Mouse (Mus musculus): Measurements from ENCODE around the gene Brd4. TPM values are rescaled to one million over a fixed set of nuclear protein-coding genes. Genes with fewer than 3 reads are reported as not detected.

Brd4 gene
- polyA plus RNA-seq, 2 experiments: 80.0 to 97.3 TPM

DNA sequence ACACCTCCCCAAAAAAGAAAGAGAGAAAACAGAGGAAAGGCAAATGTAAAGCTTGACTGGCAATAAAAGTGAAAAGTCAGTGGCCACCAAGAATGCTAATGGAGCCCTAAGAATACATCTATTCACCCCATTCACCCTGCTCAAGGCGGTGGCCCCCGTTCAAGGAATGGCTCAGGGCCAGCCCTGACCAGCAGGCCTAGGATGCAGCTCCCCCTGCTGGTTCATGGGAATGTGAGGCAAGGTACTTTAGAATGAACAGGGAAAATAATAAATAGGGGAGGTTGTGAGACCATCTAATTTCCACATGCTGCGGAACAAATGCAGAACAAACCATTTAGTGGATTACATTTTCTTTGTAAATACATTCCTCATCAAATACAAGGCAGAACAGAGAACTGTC lies 74.8 kb downstream of the Brd4 start:
- Histone ChIP-seq H3K27ac (replicated peaks; ENCODE audit: low read depth, low read length) (no peak overlapping the region), H3K4me2 (replicated peaks; ENCODE audit: low read depth, low read length, severe bottlenecking) (no peak overlapping the region), H3K27me3 (ENCODE audit: control insufficient read depth, insufficient read depth, low read length) (no peaks in the 10 kb centered on the region), H3K4me1 (ENCODE audit: control insufficient read depth, insufficient read depth, low read length) (peaks cover 9% of the 10 kb centered on the region), H3K36me3 (ENCODE audit: control insufficient read depth, insufficient read depth, low read length) (peaks cover 87% of the 10 kb centered on the region), H3K4me3 (replicated peaks; ENCODE audit: low read length) (no peak overlapping the region), H3K9me3 (ENCODE audit: control insufficient read depth, low read length) (no peaks in the 10 kb centered on the region), H3K9ac (ENCODE audit: low read depth, low read length, severe bottlenecking) (no peak overlapping the region)
- WGBS: 49% methylated on average over 3 of the region's 3 CpGs
- no peak for ATAC-seq (ENCODE audit: low FRiP score, low read depth)
- no peak for TF ChIP-seq POLR2A (IDR thresholded peaks at IDR 0.05; ENCODE audit: borderline replicate concordance, extremely low read depth, insufficient read depth, insufficient read length)
- peak; percentile 62 for DNase-seq (ENCODE audit: low spot score)

DNA sequence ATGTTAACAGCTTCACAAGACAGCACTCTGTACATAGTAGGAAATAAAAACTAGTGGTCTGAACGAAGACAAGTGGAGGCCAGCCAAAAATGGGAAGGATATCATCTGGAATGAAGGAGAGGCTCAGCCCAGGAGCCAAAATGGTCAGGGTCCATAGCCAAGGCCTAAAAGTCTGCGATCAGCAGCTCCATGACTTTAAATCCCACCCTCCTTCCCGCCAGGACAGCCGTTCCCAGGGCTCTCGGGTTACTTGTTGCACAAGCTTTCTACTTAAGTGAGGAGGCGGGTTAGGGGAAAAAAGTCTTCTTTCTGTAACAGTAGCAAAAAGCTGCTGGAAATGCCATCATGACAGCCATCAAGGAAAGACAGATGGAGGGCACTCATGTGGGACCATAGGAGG lies 75.4 kb downstream of the Brd4 start:
- Histone ChIP-seq H3K4me3 (replicated peaks; ENCODE audit: low read length) (no peak overlapping the region), H3K9ac (ENCODE audit: low read depth, low read length, severe bottlenecking) (no peak overlapping the region), H3K27ac (replicated peaks; ENCODE audit: low read depth, low read length) (no peak overlapping the region), H3K36me3 (ENCODE audit: control insufficient read depth, insufficient read depth, low read length) (peaks cover 87% of the 10 kb centered on the region), H3K4me2 (replicated peaks; ENCODE audit: low read depth, low read length, severe bottlenecking) (no peak overlapping the region), H3K9me3 (ENCODE audit: control insufficient read depth, low read length) (no peaks in the 10 kb centered on the region), H3K27me3 (ENCODE audit: control insufficient read depth, insufficient read depth, low read length) (no peaks in the 10 kb centered on the region), H3K4me1 (ENCODE audit: control insufficient read depth, insufficient read depth, low read length) (peaks cover 9% of the 10 kb centered on the region)
- ATAC-seq (ENCODE audit: low FRiP score, low read depth): 0 out of 2 replicates have a peak, but pooled peaks have one; percentile 35
- WGBS: 42% methylated on average over 6 of the region's 6 CpGs
- peak; percentile 74 for DNase-seq (ENCODE audit: low spot score)
- TF ChIP-seq POLR2A (IDR thresholded peaks at IDR 0.05; ENCODE audit: borderline replicate concordance, extremely low read depth, insufficient read depth, insufficient read length): no peak

DNA sequence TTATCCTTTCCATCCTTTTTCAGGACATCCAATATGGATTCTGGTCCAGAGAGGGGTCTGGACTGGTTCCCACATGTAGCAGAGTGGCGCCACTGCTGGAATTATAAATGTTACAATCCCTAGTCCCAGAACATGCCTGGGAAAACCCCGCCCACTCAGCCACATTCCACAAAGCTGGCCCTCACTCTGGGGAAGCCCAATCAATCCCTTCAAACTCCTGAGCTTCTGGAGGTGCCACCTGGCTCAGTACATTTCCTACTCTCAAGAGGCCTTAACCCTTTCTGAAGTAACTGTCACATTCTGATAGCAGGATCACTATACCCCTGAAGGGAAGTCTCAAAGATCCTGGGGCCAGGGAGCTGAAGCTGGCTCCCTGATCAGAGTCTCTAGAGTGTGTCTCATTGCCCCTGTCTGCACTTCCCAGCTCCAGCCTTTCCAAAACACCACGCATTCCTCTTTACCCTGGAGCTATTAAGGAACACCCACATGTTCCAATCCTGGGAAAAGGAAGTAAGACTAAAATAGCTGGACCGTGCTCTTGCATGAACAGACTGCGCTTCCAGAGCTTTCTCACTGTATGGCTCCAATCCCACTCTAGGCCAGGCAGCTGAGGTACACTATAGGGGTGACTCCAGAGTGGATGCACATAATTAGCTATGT lies 76.8 kb downstream of the Brd4 start:
- peak; percentile 31 for DNase-seq (ENCODE audit: low spot score)
- H3K9ac ChIP-seq (ENCODE audit: low read depth, low read length, severe bottlenecking): no peak overlapping the region
- peak; percentile 30; the same call in 1 of the 2 replicates for ATAC-seq (ENCODE audit: low FRiP score, low read depth)

DNA sequence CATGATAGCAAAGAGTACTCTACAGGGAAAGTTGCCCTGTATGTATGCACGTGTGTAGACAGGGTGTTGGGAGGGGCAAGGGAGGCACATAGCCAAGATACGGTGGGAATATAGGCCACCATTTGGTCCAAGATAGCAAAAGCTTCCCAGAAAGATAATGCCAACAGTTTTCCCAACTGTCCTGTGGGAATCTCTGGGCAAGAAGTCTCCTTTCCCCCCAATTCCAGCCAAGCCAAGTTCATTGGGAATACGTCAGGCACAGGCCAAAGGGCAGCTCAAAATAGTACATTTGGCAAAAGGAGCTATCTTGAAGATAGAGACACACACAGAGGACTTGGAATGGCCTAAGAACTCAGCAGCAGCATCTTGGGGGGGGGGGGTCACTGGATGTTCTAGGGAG lies 79.2 kb downstream of the Brd4 start:
- ATAC-seq (ENCODE audit: low FRiP score, low read depth) (no peak), DNase-seq (ENCODE audit: low spot score) (no peak)
- H3K9ac ChIP-seq (ENCODE audit: low read depth, low read length, severe bottlenecking): no peak overlapping the region
- no peak for TF ChIP-seq POLR2A (IDR thresholded peaks at IDR 0.05; ENCODE audit: borderline replicate concordance, extremely low read depth, insufficient read depth, insufficient read length)
- H3K4me3 ChIP-seq (replicated peaks; ENCODE audit: low read length): no peak overlapping the region
- WGBS: 84% methylated on average over 3 of the region's 3 CpGs
- no peak overlapping the region for H3K27ac ChIP-seq (replicated peaks; ENCODE audit: low read depth, low read length)
- H3K4me1 ChIP-seq (ENCODE audit: control insufficient read depth, insufficient read depth, low read length): peaks cover 9% of the 10 kb centered on the region
- peaks cover 91% of the 10 kb centered on the region for H3K36me3 ChIP-seq (ENCODE audit: control insufficient read depth, insufficient read depth, low read length)
- H3K4me2 ChIP-seq (replicated peaks; ENCODE audit: low read depth, low read length, severe bottlenecking): no peak overlapping the region
- no peaks in the 10 kb centered on the region for H3K27me3 ChIP-seq (ENCODE audit: control insufficient read depth, insufficient read depth, low read length)
- no peaks in the 10 kb centered on the region for H3K9me3 ChIP-seq (ENCODE audit: control insufficient read depth, low read length)

More for the DNA sequence above, 76.8 kb downstream of the Brd4 start:
- Histone ChIP-seq H3K36me3 (ENCODE audit: control insufficient read depth, insufficient read depth, low read length) (peaks cover 87% of the 10 kb centered on the region), H3K4me3 (replicated peaks; ENCODE audit: low read length) (no peak overlapping the region), H3K4me1 (ENCODE audit: control insufficient read depth, insufficient read depth, low read length) (peaks cover 9% of the 10 kb centered on the region), H3K27me3 (ENCODE audit: control insufficient read depth, insufficient read depth, low read length) (no peaks in the 10 kb centered on the region), H3K4me2 (replicated peaks; ENCODE audit: low read depth, low read length, severe bottlenecking) (no peak overlapping the region), H3K9me3 (ENCODE audit: control insufficient read depth, low read length) (no peaks in the 10 kb centered on the region), H3K27ac (replicated peaks; ENCODE audit: low read depth, low read length) (0 out of 2 replicates have a peak overlapping the region, but pooled peaks have one; percentile 1)
- TF ChIP-seq POLR2A (IDR thresholded peaks at IDR 0.05; ENCODE audit: borderline replicate concordance, extremely low read depth, insufficient read depth, insufficient read length): no peak
- 50% methylated on average over 5 of the region's 5 CpGs for WGBS

DNA sequence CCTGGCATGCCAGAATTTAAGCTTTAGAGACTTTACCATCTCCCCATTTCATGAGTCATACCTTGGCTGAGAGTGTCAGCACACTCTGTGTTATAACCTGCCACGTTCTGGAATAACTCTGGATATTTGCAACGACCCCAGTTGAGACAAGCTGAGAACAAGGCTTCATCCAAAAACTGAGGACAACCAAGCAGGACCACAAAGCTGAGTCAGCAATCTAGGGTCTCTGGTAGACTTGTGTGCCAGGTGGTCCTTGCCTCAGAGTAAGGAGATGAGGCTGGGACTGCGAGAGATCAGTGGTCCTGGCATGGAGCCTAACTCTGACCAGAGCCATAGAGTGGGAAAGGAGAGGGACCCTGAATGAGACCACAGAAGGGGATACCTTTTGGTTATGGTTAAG lies 81.5 kb downstream of the Brd4 start:
- Histone ChIP-seq H3K4me2 (replicated peaks; ENCODE audit: low read depth, low read length, severe bottlenecking) (no peak overlapping the region), H3K9me3 (ENCODE audit: control insufficient read depth, low read length) (no peaks in the 10 kb centered on the region), H3K4me1 (ENCODE audit: control insufficient read depth, insufficient read depth, low read length) (0 out of 2 replicates have a peak, but pooled peaks cover under 1% of the 10 kb centered on the region), H3K36me3 (ENCODE audit: control insufficient read depth, insufficient read depth, low read length) (peaks cover 93% of the 10 kb centered on the region), H3K27me3 (ENCODE audit: control insufficient read depth, insufficient read depth, low read length) (no peaks in the 10 kb centered on the region), H3K27ac (replicated peaks; ENCODE audit: low read depth, low read length) (no peak overlapping the region), H3K9ac (ENCODE audit: low read depth, low read length, severe bottlenecking) (no peak overlapping the region), H3K4me3 (replicated peaks; ENCODE audit: low read length) (no peak overlapping the region)
- no peak for DNase-seq (ENCODE audit: low spot score)
- TF ChIP-seq POLR2A (IDR thresholded peaks at IDR 0.05; ENCODE audit: borderline replicate concordance, extremely low read depth, insufficient read depth, insufficient read length): no peak
- no peak for ATAC-seq (ENCODE audit: low FRiP score, low read depth)
- WGBS: 89% methylated on average over 3 of the region's 3 CpGs
